Mouse (Mus musculus) hindbrain, embryonic 16.5 days (tissue): ENCODE results near the gene Rpl18a. TPM values are rescaled to one million over a fixed set of nuclear protein-coding genes. Genes with fewer than 3 reads are reported as not detected.

Experiments
- ATAC-seq: fragments of 200-750 bp; cut with Nextera tagmentation; 2 replicates; pipeline ENCODE4 v1.8.0; 2017; ENCODE audit warnings: moderate TSS enrichment, moderate library complexity
- H3K27ac ChIP-seq: fragments of 300-500 bp; sonication (generic); 2 replicates; pipeline ENCODE4 v1.5.1; 2014; ENCODE audit warnings: low read depth, mild to moderate bottlenecking, control low read depth, low read length, moderate library complexity
- H3K27me3 ChIP-seq: fragments of 300-500 bp; sonication (generic); replicated peaks from 2 replicates; pipeline ENCODE4 v1.6.1; 2014; ENCODE audit warnings: low read length; ENCODE audit not compliant: control insufficient read depth, insufficient read depth
- H3K36me3 ChIP-seq: fragments of 300-500 bp; sonication (generic); 2 replicates; pipeline ENCODE4 v1.6.1; 2014; ENCODE audit warnings: mild to moderate bottlenecking, low read length, moderate library complexity, mixed read lengths; ENCODE audit not compliant: control insufficient read depth, insufficient read depth
- H3K4me1 ChIP-seq: fragments of 300-500 bp; sonication (generic); 2 replicates; pipeline ENCODE4 v1.6.1; 2014; ENCODE audit warnings: low read depth, low read length; ENCODE audit not compliant: control insufficient read depth, insufficient read depth
- H3K4me2 ChIP-seq: fragments of 300-500 bp; sonication (generic); 2 replicates; pipeline ENCODE4 v1.6.1; 2014; ENCODE audit warnings: mild to moderate bottlenecking, low read length, control low read depth, moderate library complexity
- H3K4me3 ChIP-seq: fragments of 300-500 bp; sonication (generic); 2 replicates; pipeline ENCODE4 v1.5.1; 2014; ENCODE audit warnings: mild to moderate bottlenecking, low read length, control low read depth, moderate library complexity
- H3K9ac ChIP-seq: fragments of 300-500 bp; sonication (generic); 2 replicates; pipeline ENCODE4 v1.6.1; 2014; ENCODE audit warnings: low read depth, mild to moderate bottlenecking, control low read depth, low read length, moderate library complexity
- H3K9me3 ChIP-seq: fragments of 300-500 bp; sonication (generic); 2 replicates; pipeline ENCODE4 v1.6.1; 2014; ENCODE audit warnings: mild to moderate bottlenecking, low read length, moderate library complexity; ENCODE audit not compliant: control insufficient read depth
- WGBS: fragments of 180-500 bp; shearing (Covaris S2); extraction: QIAGEN DNeasy Blood & Tissue Kit; methylation state at CpG from one replicate; pipeline ENCODE4 v1.1.7; 2014; 5-methylcytosine and 5-hydroxymethylcytosine counted together
- microRNA counts: library from miRNA; unstranded; fragments of <30 nt; microRNA quantifications from one replicate; lab custom pipeline; 2016
- microRNA-seq: library from miRNA; unstranded; fragments of <30 nt; microRNA quantifications from one replicate; pipeline ENCODE4, GENCODE M21; 2017
- polyA plus RNA-seq: library from polyadenylated mRNA; unstranded; fragments of >200 nt; fragmentation: Nextera tagmentation; extraction: Ambion mirVana; gene quantifications from 2 replicates; pipeline ENCODE4 v1.2.1, GENCODE M21; 2015

Rpl18a gene
- polyA plus RNA-seq, 1 experiment from 2014 or later: 1,821 TPM

GRCm38 (mm10) chr8:70846371-70847154 is 50.6 kb downstream of the Rpl18a start:
- 60% methylated on average over 15 of the region's 15 CpGs for WGBS

GRCm38 (mm10) chr8:70845108-70845507 is 52.1 kb downstream of the Rpl18a start:
- Histone ChIP-seq H3K4me1 (peaks cover 5% of the 10 kb centered on the region), H3K27me3 (no peaks in the 10 kb centered on the region), H3K4me3 (no peak overlapping the region), H3K4me2 (no peak overlapping the region), H3K27ac (no peak overlapping the region), H3K9me3 (no peaks in the 10 kb centered on the region), H3K9ac (no peak overlapping the region), H3K36me3 (no peaks in the 10 kb centered on the region)
- 43% methylated on average over 5 of the region's 5 CpGs for WGBS
- no peak for ATAC-seq

More at GRCm38 (mm10) chr8:70846371-70847154, 50.6 kb downstream of the Rpl18a start:
- Histone ChIP-seq H3K4me3 (no peak overlapping the region), H3K9ac (no peak overlapping the region), H3K9me3 (no peaks in the 10 kb centered on the region), H3K4me1 (no peaks in the 10 kb centered on the region), H3K36me3 (no peaks in the 10 kb centered on the region), H3K4me2 (no peak overlapping the region), H3K27ac (no peak overlapping the region), H3K27me3 (no peaks in the 10 kb centered on the region)
- no peak for ATAC-seq

MicroRNA genes within 50 kb of the gene (microRNA counts, 519-probe panel; counts per million panel counts)
- not detected for microRNA mmu-miR-1969 (lab: Ali Mortazavi, UCI)

Small RNA genes lying within 50 kb of the gene (microRNA-seq; reads per million reads assigned to microRNA genes)
- 13.5 reads per million, percentile 29 among the genes with 10 or more reads in this experiment for gene Mir1969
- gene Mir7067: not detected

Other genes starting within 250 kb of the Rpl18a start
- 78.3 and 87.6 TPM in 2 replicates for gene Pgpep1, start 237.0 kb downstream of the Rpl18a start, polyA plus RNA-seq
- 168 and 169 TPM in 2 replicates for gene Lsm4, start 224.2 kb downstream of the Rpl18a start, polyA plus RNA-seq
- gene Jund, start 198.5 kb downstream of the Rpl18a start, polyA plus RNA-seq: 60.0 and 69.0 TPM in 2 replicates
- gene Iqcn, start 194.0 kb downstream of the Rpl18a start, polyA plus RNA-seq: 0.10 TPM in 1 of 2 replicates, not detected in the other
- 0.19 TPM in 1 of 2 replicates, not detected in the other for gene Gm3336, start 178.9 kb downstream of the Rpl18a start, polyA plus RNA-seq
- gene Pde4c, start 173.7 kb downstream of the Rpl18a start, polyA plus RNA-seq: 0.19 and 0.42 TPM in 2 replicates
- gene Rab3a, start 142.7 kb downstream of the Rpl18a start, polyA plus RNA-seq: 622 and 635 TPM in 2 replicates
- 48.6 and 49.9 TPM in 2 replicates for gene Mpv17l2, start 136.5 kb downstream of the Rpl18a start, polyA plus RNA-seq
- gene Pik3r2, start 120.7 kb downstream of the Rpl18a start, polyA plus RNA-seq: 115 and 118 TPM in 2 replicates
- gene Mast3, start 92.4 kb downstream of the Rpl18a start, polyA plus RNA-seq: 21.9 and 23.9 TPM in 2 replicates
- 0.11 and 0.14 TPM in 2 replicates for gene Il12rb1, start 89.0 kb downstream of the Rpl18a start, polyA plus RNA-seq
- 6.8 and 7.9 TPM in 2 replicates for gene Arrdc2, start 57.7 kb downstream of the Rpl18a start, polyA plus RNA-seq
- gene Kcnn1, start 34.2 kb downstream of the Rpl18a start, polyA plus RNA-seq: 16.3 and 18.5 TPM in 2 replicates
- 168 and 190 TPM in 2 replicates for gene Ccdc124, start 23.5 kb downstream of the Rpl18a start, polyA plus RNA-seq
- 2.4 and 3.1 TPM in 2 replicates for gene Slc5a5, start 4.7 kb downstream of the Rpl18a start, polyA plus RNA-seq
- 57.8 and 71.4 TPM in 2 replicates for gene Map1s, start 8.5 kb upstream of the Rpl18a start, polyA plus RNA-seq